Mouse (Mus musculus): ENCODE data around the gene Il21r.
A peak's percentile ranks its signal among the peaks of the same experiment; 100 is the strongest.

Il21r gene

GRCm38 (mm10) chr7:125574832-125575231, 28.4 kb upstream of the Il21r start:
- no peak for DNase-seq (ENCODE audit: low spot score in 2 of 2)

- DNase-seq (ENCODE audit: low spot score in 2 of 2), result no peak
These were observed 27.3 kb upstream of the Il21r start for GRCm38 (mm10) chr7:125575738-125576540.

- peak in 1 of 2 experiments; percentile 71 for DNase-seq (ENCODE audit: low spot score in 2 of 2)
These were observed 26.2 kb upstream of the Il21r start for GRCm38 (mm10) chr7:125576982-125577381.

- no peak for DNase-seq (ENCODE audit: low spot score in 2 of 2)
These were observed 25.6 kb upstream of the Il21r start for GRCm38 (mm10) chr7:125577486-125578088.

GRCm38 (mm10) chr7:125578106-125578505, 25.1 kb upstream of the Il21r start:
- DNase-seq (ENCODE audit: low spot score in 2 of 2), result no peak

GRCm38 (mm10) chr7:125579545-125580219, 23.5 kb upstream of the Il21r start:
- DNase-seq (ENCODE audit: low spot score in 2 of 2), result no peak

- no peak for DNase-seq (ENCODE audit: low spot score in 2 of 2)
These were observed 23.0 kb upstream of the Il21r start for GRCm38 (mm10) chr7:125580220-125580549.

GRCm38 (mm10) chr7:125580625-125581316, 22.5 kb upstream of the Il21r start:
- DNase-seq (ENCODE audit: low spot score in 2 of 2), result no peak

- peak; percentile 79 to 87 for DNase-seq (ENCODE audit: low spot score in 2 of 2)
These were observed 21.9 kb upstream of the Il21r start for GRCm38 (mm10) chr7:125581317-125581672.

GRCm38 (mm10) chr7:125583325-125584004, 19.8 kb upstream of the Il21r start:
- DNase-seq (ENCODE audit: low spot score in 2 of 2), result no peak

GRCm38 (mm10) chr7:125584005-125584369, 19.2 kb upstream of the Il21r start:
- no peak for DNase-seq (ENCODE audit: low spot score in 2 of 2)

GRCm38 (mm10) chr7:125586355-125586754, 16.9 kb upstream of the Il21r start:
- no peak for DNase-seq (ENCODE audit: low spot score in 2 of 2)

GRCm38 (mm10) chr7:125588721-125589120, 14.5 kb upstream of the Il21r start:
- DNase-seq (ENCODE audit: low spot score in 2 of 2), result no peak

- DNase-seq (ENCODE audit: low spot score in 2 of 2), result no peak
These were observed 13.3 kb upstream of the Il21r start for GRCm38 (mm10) chr7:125589896-125590295.

- no peak for DNase-seq (ENCODE audit: low spot score in 2 of 2)
These were observed 9.4 kb upstream of the Il21r start for GRCm38 (mm10) chr7:125593831-125594230.

GRCm38 (mm10) chr7:125596406-125596805, 6.8 kb upstream of the Il21r start:
- peak in 1 of 2 experiments; percentile 20 for DNase-seq (ENCODE audit: low spot score in 2 of 2)

GRCm38 (mm10) chr7:125597083-125597482, 6.1 kb upstream of the Il21r start:
- DNase-seq (ENCODE audit: low spot score in 2 of 2), result no peak

GRCm38 (mm10) chr7:125597516-125598347, 5.5 kb upstream of the Il21r start:
- no peak for DNase-seq (ENCODE audit: low spot score in 2 of 2)

GRCm38 (mm10) chr7:125599373-125599973, 3.8 kb upstream of the Il21r start:
- DNase-seq (ENCODE audit: low spot score in 2 of 2), result no peak

GRCm38 (mm10) chr7:125600136-125600535, 3.1 kb upstream of the Il21r start:
- DNase-seq (ENCODE audit: low spot score in 2 of 2), result no peak
